Mouse (Mus musculus) stomach, embryonic 16.5 days (tissue): ENCODE data around the gene Shc2. TPM values are rescaled to one million over a fixed set of nuclear protein-coding genes. Genes with fewer than 3 reads are reported as not detected.
A peak's percentile ranks its signal among the peaks of the same experiment; 100 is the strongest.

Source experiments
- ATAC-seq: fragments of 200-750 bp; cut with Nextera tagmentation; 2 replicates; pipeline ENCODE4 v1.8.0; 2017; ENCODE audit warnings: moderate number of reproducible peaks, moderate TSS enrichment; ENCODE audit not compliant: insufficient read depth, low FRiP score
- H3K27ac ChIP-seq: fragments of 300-500 bp; sonication (generic); 2 replicates; pipeline ENCODE4 v1.5.1; 2014; ENCODE audit warnings: low read length
- H3K27me3 ChIP-seq: fragments of 300-500 bp; sonication (generic); 2 replicates; pipeline ENCODE4 v1.6.1; 2014; ENCODE audit warnings: low read length, control low read depth, mixed read lengths; ENCODE audit not compliant: control insufficient read depth, insufficient read depth
- H3K36me3 ChIP-seq: fragments of 300-500 bp; sonication (generic); 2 replicates; pipeline ENCODE4 v1.6.1; 2014; ENCODE audit warnings: low read length; ENCODE audit not compliant: control insufficient read depth, insufficient read depth
- H3K4me1 ChIP-seq: fragments of 300-500 bp; sonication (generic); 2 replicates; pipeline ENCODE4 v1.6.1; 2014; ENCODE audit warnings: low read length, control low read depth, mixed read lengths; ENCODE audit not compliant: control insufficient read depth, insufficient read depth
- H3K4me2 ChIP-seq: fragments of 300-500 bp; sonication (generic); 2 replicates; pipeline ENCODE4 v1.6.1; 2014; ENCODE audit warnings: low read depth, low read length, mixed read lengths
- H3K4me3 ChIP-seq: fragments of 300-500 bp; sonication (generic); replicated peaks from 2 replicates; pipeline ENCODE4 v1.5.1; 2014; ENCODE audit warnings: mild to moderate bottlenecking, low read length
- H3K9ac ChIP-seq: fragments of 300-500 bp; sonication (generic); 2 replicates; pipeline ENCODE4 v1.6.1; 2014; ENCODE audit warnings: low read length
- H3K9me3 ChIP-seq: fragments of 300-500 bp; sonication (generic); replicated peaks from 2 replicates; pipeline ENCODE4 v1.6.1; 2016; ENCODE audit warnings: low read length, control low read depth; ENCODE audit not compliant: control insufficient read depth
- WGBS: fragments of 180-500 bp; shearing (Covaris S2); extraction: QIAGEN DNeasy Blood & Tissue Kit; methylation state at CpG from one replicate; pipeline ENCODE4 v1.1.7; 2014; 5-methylcytosine and 5-hydroxymethylcytosine counted together
- polyA plus RNA-seq: library from polyadenylated mRNA; unstranded; fragments of >200 nt; fragmentation: Nextera tagmentation; extraction: Ambion mirVana; gene quantifications from 2 replicates; pipeline ENCODE4 v1.2.1, GENCODE M21; 2015

Gene Shc2
- polyA plus RNA-seq, 1 experiment from 2014 or later = 3.0 TPM

DNA sequence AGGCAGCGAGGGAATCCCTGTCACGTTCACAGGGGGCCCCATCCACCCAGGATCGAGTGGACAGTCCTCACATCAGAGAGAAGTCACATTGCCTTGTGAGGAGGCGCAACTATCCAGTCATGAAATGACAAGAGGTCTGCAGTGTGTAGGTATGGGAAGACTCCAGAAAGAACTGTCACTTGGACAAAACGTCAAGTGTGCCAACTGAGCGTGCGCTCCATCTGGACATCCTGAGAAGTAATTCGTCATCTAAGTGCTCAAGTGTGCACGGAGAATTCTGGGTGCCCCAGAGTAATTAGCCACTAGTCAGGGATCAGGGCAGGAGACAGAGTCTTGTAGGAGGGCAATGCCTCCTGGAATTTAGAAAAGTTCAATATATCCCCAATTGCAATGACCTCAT lies 12.3 kb downstream of the Shc2 start:
- Histone ChIP-seq H3K36me3 (no peaks in the 10 kb centered on the region), H3K27ac (no peak overlapping the region), H3K4me2 (no peak overlapping the region), H3K4me1 (no peaks in the 10 kb centered on the region), H3K27me3 (no peaks in the 10 kb centered on the region), H3K4me3 (no peak overlapping the region), H3K9me3 (no peaks in the 10 kb centered on the region), H3K9ac (no peak overlapping the region)
- no peak for ATAC-seq
- 69% methylated on average over 9 of the region's 9 CpGs for WGBS

DNA sequence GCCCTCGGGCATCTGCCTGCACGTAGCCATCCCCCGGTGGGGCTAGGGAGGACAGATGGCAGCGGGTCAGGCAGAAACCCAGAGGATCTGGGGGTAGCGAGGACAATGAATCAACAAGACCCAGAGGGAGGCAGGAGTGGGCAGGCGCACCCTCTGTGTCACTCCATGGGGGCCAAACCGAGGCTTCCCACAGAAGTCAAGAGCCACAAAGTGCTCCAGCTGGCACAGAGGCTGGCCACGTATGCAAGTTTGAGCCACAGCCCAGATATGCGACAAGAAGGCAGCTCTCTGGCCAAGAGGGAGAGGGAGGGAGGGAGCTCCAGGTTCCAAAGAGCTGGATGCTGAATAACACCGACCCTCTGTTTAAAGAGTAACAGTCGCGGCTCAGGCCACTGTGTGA lies 13.8 kb downstream of the Shc2 start:
- 68% methylated on average over 12 of the region's 12 CpGs for WGBS
- Histone ChIP-seq H3K4me2 (no peak overlapping the region), H3K4me1 (no peaks in the 10 kb centered on the region), H3K36me3 (no peaks in the 10 kb centered on the region), H3K9ac (no peak overlapping the region), H3K27ac (no peak overlapping the region), H3K4me3 (no peak overlapping the region), H3K27me3 (no peaks in the 10 kb centered on the region), H3K9me3 (no peaks in the 10 kb centered on the region)
- ATAC-seq = no peak

DNA sequence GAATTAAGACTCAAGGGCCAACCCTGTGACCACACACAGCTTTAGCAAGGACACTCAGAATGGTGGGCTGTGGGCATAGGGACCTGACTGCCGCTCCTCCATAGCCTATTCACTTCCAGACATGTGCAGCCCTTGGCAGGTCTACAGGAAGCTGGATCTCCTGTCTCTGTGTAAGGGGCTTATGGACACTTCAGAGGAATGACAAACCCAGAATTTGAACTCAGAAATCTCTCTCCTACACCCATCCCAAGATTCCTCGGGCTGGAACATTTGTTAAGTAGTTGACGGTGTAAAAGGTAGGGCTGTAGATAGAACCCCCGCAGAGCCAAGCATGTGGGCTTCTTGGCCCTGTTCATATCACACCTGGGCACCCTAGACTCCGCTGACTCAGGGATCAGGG lies 21.3 kb downstream of the Shc2 start:
- H3K9ac ChIP-seq = no peak overlapping the region
- H3K4me1 ChIP-seq = peaks cover 6% of the 10 kb centered on the region; the same call in 1 of the 2 replicates
- no peaks in the 10 kb centered on the region for H3K9me3 ChIP-seq
- ATAC-seq = no peak
- H3K27me3 ChIP-seq = peaks cover 22% of the 10 kb centered on the region
- H3K27ac ChIP-seq = no peak overlapping the region
- H3K36me3 ChIP-seq = no peaks in the 10 kb centered on the region
- WGBS = 86% methylated on average over 5 of the region's 5 CpGs
- H3K4me3 ChIP-seq = no peak overlapping the region
- no peak overlapping the region for H3K4me2 ChIP-seq

GRCm38 (mm10) chr10:79615860-79616259 lies 21.9 kb downstream of the Shc2 start:
- no peaks in the 10 kb centered on the region for H3K36me3 ChIP-seq
- no peaks in the 10 kb centered on the region for H3K9me3 ChIP-seq
- no peak overlapping the region for H3K4me2 ChIP-seq
- peaks cover 6% of the 10 kb centered on the region; the same call in 1 of the 2 replicates for H3K4me1 ChIP-seq
- H3K4me3 ChIP-seq = no peak overlapping the region
- 14% methylated on average over 8 of the region's 8 CpGs for WGBS
- no peak overlapping the region for H3K27ac ChIP-seq
- ATAC-seq = no peak
- no peak overlapping the region for H3K9ac ChIP-seq
- peaks cover 24% of the 10 kb centered on the region for H3K27me3 ChIP-seq

DNA sequence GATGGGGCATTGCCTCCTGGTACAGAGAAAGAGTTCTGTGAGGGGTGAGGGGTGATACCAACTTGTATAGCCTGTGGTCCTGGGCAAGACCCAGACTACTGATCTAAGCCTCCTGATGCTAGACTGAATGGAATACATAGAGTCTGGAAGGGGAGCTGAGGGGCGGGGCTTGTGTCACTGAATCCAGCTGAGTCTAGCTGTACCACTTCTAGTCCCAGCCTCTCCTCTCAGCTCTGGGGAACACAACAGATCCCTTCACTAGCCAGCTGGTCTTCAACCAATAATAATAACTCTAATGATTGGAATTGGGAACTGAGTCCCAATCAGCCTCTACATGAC lies 23.4 kb downstream of the Shc2 start:
- Histone ChIP-seq H3K4me2 (peak overlapping the region; percentile 99), H3K36me3 (no peaks in the 10 kb centered on the region), H3K4me3 (peak overlapping the region; percentile 62), H3K27me3 (peaks cover 24% of the 10 kb centered on the region), H3K9me3 (no peaks in the 10 kb centered on the region), H3K4me1 (peaks cover 6% of the 10 kb centered on the region; the same call in 1 of the 2 replicates), H3K27ac (no peak overlapping the region), H3K9ac (no peak overlapping the region)
- WGBS = 90% methylated on average over 1 of the region's 1 CpGs
- peak; percentile 48 for ATAC-seq

GRCm38 (mm10) chr10:79613578-79614304 lies 24.0 kb downstream of the Shc2 start, which contains the start of gene C2cd4c:
Gene C2cd4c, minus strand, starts transcription at chr10:79614025.
- WGBS = under 1% methylated on average over 59 of the region's 60 CpGs
- Histone ChIP-seq H3K9ac (peak within 1 kb of the TSS; percentile 72), H3K27me3 (peaks cover 24% of the 10 kb centered on the region), H3K4me3 (peak within 1 kb of the TSS; percentile 62), H3K27ac (no peak within 1 kb of the TSS), H3K4me1 (peaks cover 6% of the 10 kb centered on the region; the same call in 1 of the 2 replicates), H3K9me3 (no peaks in the 10 kb centered on the region), H3K4me2 (peak within 1 kb of the TSS; percentile 99), H3K36me3 (no peaks in the 10 kb centered on the region)
- ATAC-seq = peak; percentile 88

GRCm38 (mm10) chr10:79612192-79613135 lies 25.3 kb downstream of the Shc2 start:
- no peak overlapping the region for H3K27ac ChIP-seq
- 0 out of 2 replicates have a peak overlapping the region, but pooled peaks have one; percentile 5 for H3K4me2 ChIP-seq
- no peaks in the 10 kb centered on the region for H3K36me3 ChIP-seq
- H3K27me3 ChIP-seq = peaks cover 24% of the 10 kb centered on the region
- peak overlapping the region; percentile 12; the same call in 1 of the 2 replicates for H3K4me3 ChIP-seq
- 0 out of 2 replicates have a peak overlapping the region, but pooled peaks have one; percentile 5 for H3K9ac ChIP-seq
- no peaks in the 10 kb centered on the region for H3K9me3 ChIP-seq
- ATAC-seq = no peak
- H3K4me1 ChIP-seq = peaks cover 6% of the 10 kb centered on the region; the same call in 1 of the 2 replicates
- 16% methylated on average over 51 of the region's 51 CpGs for WGBS

DNA sequence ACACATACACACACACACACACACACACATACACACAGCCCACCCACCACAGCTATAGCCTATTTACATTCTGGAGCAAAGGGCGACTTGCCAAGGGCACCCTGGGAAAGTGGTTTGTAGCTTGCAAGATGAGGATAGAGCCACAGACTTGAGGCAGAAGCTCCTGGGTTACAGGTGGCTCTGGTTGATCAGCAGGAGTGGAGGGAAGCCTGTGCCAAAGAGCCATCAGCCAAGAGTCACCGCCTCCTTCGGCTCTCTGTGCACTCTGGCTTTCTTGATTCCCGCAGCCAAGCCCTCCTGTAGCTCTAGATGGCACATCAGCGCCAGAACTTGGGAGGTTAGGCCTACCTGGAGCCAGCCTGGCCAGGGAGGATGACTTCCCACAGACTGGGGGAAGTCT lies 26.4 kb downstream of the Shc2 start:
- WGBS = 42% methylated on average over 5 of the region's 5 CpGs
- peaks cover 24% of the 10 kb centered on the region for H3K27me3 ChIP-seq
- H3K4me1 ChIP-seq = peaks cover 6% of the 10 kb centered on the region; the same call in 1 of the 2 replicates
- H3K36me3 ChIP-seq = no peaks in the 10 kb centered on the region
- H3K4me2 ChIP-seq = no peak overlapping the region
- H3K9me3 ChIP-seq = no peaks in the 10 kb centered on the region
- no peak for ATAC-seq
- H3K4me3 ChIP-seq = no peak overlapping the region
- H3K9ac ChIP-seq = no peak overlapping the region
- H3K27ac ChIP-seq = no peak overlapping the region

- H3K27ac ChIP-seq = no peak overlapping the region
- H3K4me1 ChIP-seq = peaks cover 6% of the 10 kb centered on the region; the same call in 1 of the 2 replicates
- no peak for ATAC-seq
- H3K9ac ChIP-seq = no peak overlapping the region
- H3K4me2 ChIP-seq = no peak overlapping the region
- no peaks in the 10 kb centered on the region for H3K9me3 ChIP-seq
- WGBS = 85% methylated on average over 3 of the region's 3 CpGs
- H3K36me3 ChIP-seq = no peaks in the 10 kb centered on the region
- peaks cover 24% of the 10 kb centered on the region for H3K27me3 ChIP-seq
- H3K4me3 ChIP-seq = no peak overlapping the region
These were observed 28.4 kb downstream of the Shc2 start for GRCm38 (mm10) chr10:79609276-79609675.
